9 mouse cellular contexts compared by ENCODE assay signal in the genomic region with DNA sequence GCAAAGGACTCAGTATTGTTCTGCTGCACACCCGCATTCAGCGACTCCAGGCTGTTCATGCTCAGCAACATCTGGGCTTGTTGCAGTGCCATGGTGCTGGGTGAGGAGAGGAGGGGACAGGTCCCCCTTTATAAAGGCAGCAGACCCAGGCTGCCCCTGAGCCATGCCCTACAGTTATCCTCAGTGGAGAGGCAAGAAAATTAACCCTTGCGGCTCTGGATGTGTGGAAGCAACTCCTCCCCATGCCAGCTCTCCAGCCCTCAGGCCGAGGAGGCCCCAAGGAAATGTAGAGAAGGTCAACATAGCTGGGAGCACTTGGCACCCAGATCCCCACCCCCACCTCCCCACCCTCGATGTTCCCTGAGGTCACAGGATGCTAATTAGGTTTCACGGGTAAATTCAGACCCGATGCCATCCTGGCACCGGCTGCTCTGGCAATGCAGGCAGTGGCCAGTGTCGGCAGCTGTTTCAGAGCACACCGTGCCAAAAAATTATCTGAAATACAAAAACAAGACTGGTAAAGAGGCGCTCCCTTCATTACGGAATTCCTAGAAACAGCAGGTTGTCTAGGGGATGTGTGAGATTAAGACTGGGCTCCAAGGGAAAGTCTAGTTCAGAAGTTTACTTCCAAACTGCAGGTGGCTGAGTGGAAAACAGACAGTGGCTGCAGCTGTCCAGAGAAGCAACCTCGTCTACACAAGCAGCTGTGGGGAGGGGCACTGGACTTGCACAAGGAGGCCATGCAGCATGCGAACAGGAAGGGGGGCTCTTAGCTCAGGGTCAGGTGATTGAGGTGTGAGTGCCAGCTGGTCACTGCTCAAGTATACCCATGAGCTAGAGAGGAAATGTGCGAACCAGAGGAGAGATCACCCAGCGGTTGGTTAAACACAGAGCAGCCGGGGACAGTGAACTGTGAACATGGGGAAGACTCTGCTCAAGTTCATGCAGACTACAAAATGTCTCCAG. TPM values are rescaled to one million over a fixed set of nuclear protein-coding genes. Genes with fewer than 3 reads are reported as not detected.
A peak's percentile ranks its signal among the peaks of the same experiment; 100 is the strongest.
DNase-seq lines count a peak whose midpoint lies in the region; ATAC-seq and TF ChIP-seq lines count a peak whose summit lies in the region.
"Had no signal": no experiment of that assay in that cellular context is flagged by ENCODE, and none has a peak within 500 bp of the region (broad histone marks: within the 10 kb centered on the region; RNA-seq: fewer than 3 reads in every experiment).

No protein-coding gene starts in this region.

- H3K27me3 ChIP-seq in forebrain, embryonic 12.5 days: no peaks in the 10 kb centered on the region
- no peaks in the 10 kb centered on the region for H3K27me3 ChIP-seq in forebrain, embryonic 10.5 days (ENCODE audit: poor library complexity, severe bottlenecking)
- no peaks in the 10 kb centered on the region for H3K27me3 ChIP-seq in liver, adult 2 months (ENCODE audit: control insufficient read depth, insufficient read depth, low read length)
- no peaks in the 10 kb centered on the region for H3K27me3 ChIP-seq in liver, embryonic 11.5 days (replicated peaks; ENCODE audit: control insufficient read depth, insufficient read depth, low read length)
- no peaks in the 10 kb centered on the region for H3K27me3 ChIP-seq in hindbrain, postnatal 0 days (ENCODE audit: insufficient read depth, low read length)
- no peaks in the 10 kb centered on the region for H3K27me3 ChIP-seq in midbrain, postnatal 0 days (ENCODE audit: insufficient read depth, low read length)

- H3K9me3 ChIP-seq in forebrain, embryonic 12.5 days: no peaks in the 10 kb centered on the region
- H3K9me3 ChIP-seq in forebrain, embryonic 10.5 days: no peaks in the 10 kb centered on the region; the same call in 1 of the 2 replicates
- H3K9me3 ChIP-seq in liver, embryonic 11.5 days (ENCODE audit: control insufficient read depth, low read length): no peaks in the 10 kb centered on the region
- no peaks in the 10 kb centered on the region for H3K9me3 ChIP-seq in hindbrain, postnatal 0 days (ENCODE audit: low read length)
- H3K9me3 ChIP-seq in midbrain, postnatal 0 days (ENCODE audit: low read length): no peaks in the 10 kb centered on the region

- TF ChIP-seq POLR2A in liver, adult 2 months (IDR thresholded peaks at IDR 0.05; ENCODE audit: extremely low read depth, insufficient read depth, low read length): no peak

- H3K4me3 ChIP-seq in forebrain, embryonic 12.5 days (replicated peaks): no peak overlapping the region
- H3K4me3 ChIP-seq in forebrain, embryonic 10.5 days: no peak overlapping the region
- no peak overlapping the region for H3K4me3 ChIP-seq in liver, adult 2 months (ENCODE audit: insufficient read depth, low read depth, low read length)
- H3K4me3 ChIP-seq in liver, embryonic 11.5 days (ENCODE audit: low read depth, low read length): no peak overlapping the region
- no peak overlapping the region for H3K4me3 ChIP-seq in hindbrain, postnatal 0 days (ENCODE audit: low read length)
- no peak overlapping the region for H3K4me3 ChIP-seq in midbrain, postnatal 0 days (ENCODE audit: low read depth, low read length)
- H3K4me3 ChIP-seq: erythroblast, embryonic 14.5 days had no signal

- H3K4me1 ChIP-seq in forebrain, embryonic 12.5 days: peaks cover 14% of the 10 kb centered on the region; the same call in 1 of the 2 replicates
- H3K4me1 ChIP-seq in forebrain, embryonic 10.5 days: no peaks in the 10 kb centered on the region
- H3K4me1 ChIP-seq in liver, adult 2 months (ENCODE audit: control insufficient read depth, insufficient read depth, low read length): peaks cover 47% of the 10 kb centered on the region
- H3K4me1 ChIP-seq in liver, embryonic 11.5 days (replicated peaks; ENCODE audit: control insufficient read depth, insufficient read depth, low read length): peaks cover 11% of the 10 kb centered on the region
- H3K4me1 ChIP-seq in hindbrain, postnatal 0 days (ENCODE audit: insufficient read depth, low read length): no peaks in the 10 kb centered on the region; the same call in 1 of the 2 replicates
- H3K4me1 ChIP-seq in midbrain, postnatal 0 days (ENCODE audit: insufficient read depth, low read length): no peaks in the 10 kb centered on the region

- TF ChIP-seq CTCF in liver, adult 2 months (IDR thresholded peaks at IDR 0.05; ENCODE audit: low read depth, low read length): no peak
- TF ChIP-seq CTCF in hindbrain, postnatal 0 days (IDR thresholded peaks at IDR 0.05; ENCODE audit: low read depth): no peak
- TF ChIP-seq CTCF in midbrain, postnatal 0 days (IDR thresholded peaks at IDR 0.05): no peak

- 88% methylated on average over 17 of the region's 17 CpGs for WGBS in forebrain, embryonic 12.5 days
- 92% methylated on average over 17 of the region's 17 CpGs for WGBS in forebrain, embryonic 10.5 days
- WGBS in liver, adult 2 months: 29% methylated on average over 17 of the region's 17 CpGs
- 89% methylated on average over 17 of the region's 17 CpGs for WGBS in liver, embryonic 11.5 days
- 46% methylated on average over 17 of the region's 17 CpGs for WGBS in hindbrain, postnatal 0 days
- WGBS in midbrain, postnatal 0 days: 70% methylated on average over 17 of the region's 17 CpGs

- H3K27ac ChIP-seq in forebrain, embryonic 12.5 days: peak overlapping the region; percentile 54; the same call in 1 of the 2 replicates
- H3K27ac ChIP-seq in forebrain, embryonic 10.5 days: no peak overlapping the region
- peak overlapping the region; percentile 85 for H3K27ac ChIP-seq in liver, adult 2 months (replicated peaks; ENCODE audit: insufficient read depth, low read depth, low read length)
- H3K27ac ChIP-seq in liver, embryonic 11.5 days (ENCODE audit: low read depth, low read length): no peak overlapping the region
- H3K27ac ChIP-seq in hindbrain, postnatal 0 days: peak overlapping the region; percentile 64
- H3K27ac ChIP-seq in midbrain, postnatal 0 days (ENCODE audit: low read depth, low read length): peak overlapping the region; percentile 51

- H3K79me2 ChIP-seq in liver, adult 2 months (ENCODE audit: control insufficient read depth, insufficient read depth, low read length): no peaks in the 10 kb centered on the region

- ATAC-seq in forebrain, embryonic 12.5 days (ENCODE audit: low FRiP score): no peak
- ATAC-seq in liver, embryonic 11.5 days (replicated peaks; ENCODE audit: low FRiP score): no peak
- ATAC-seq in hindbrain, postnatal 0 days: peak; percentile 72
- peak; percentile 38; the same call in 1 of the 2 replicates for ATAC-seq in midbrain, postnatal 0 days (ENCODE audit: low FRiP score)
- no peak for ATAC-seq in erythroblast, adult 5-6 weeks (replicated peaks; ENCODE audit: low FRiP score, poor library complexity, severe bottlenecking)

- no peak for DNase-seq in forebrain, embryonic 10.5 days (ENCODE audit: extremely low spot score, low spot score)
- no peak for DNase-seq in liver, adult 2 months (ENCODE audit: extremely low read depth, low read depth, low spot score)
- DNase-seq in liver, embryonic 11.5 days (ENCODE audit: low spot score): no peak
- DNase-seq in hindbrain, postnatal 0 days (ENCODE audit: low spot score): peak; percentile 66
- peak; percentile 57 for DNase-seq in midbrain, postnatal 0 days (ENCODE audit: low spot score)
- no peak for DNase-seq in thymus, postnatal 0 days (ENCODE audit: low spot score)

- no peak overlapping the region for H3K9ac ChIP-seq in forebrain, embryonic 12.5 days
- H3K9ac ChIP-seq in liver, adult 2 months (ENCODE audit: low read depth, low read length): peak overlapping the region; percentile 23
- H3K9ac ChIP-seq in liver, embryonic 11.5 days (ENCODE audit: low read depth, low read length): no peak overlapping the region
- H3K9ac ChIP-seq in hindbrain, postnatal 0 days (replicated peaks; ENCODE audit: low read length): no peak overlapping the region
- no peak overlapping the region for H3K9ac ChIP-seq in midbrain, postnatal 0 days (replicated peaks; ENCODE audit: low read length, poor library complexity, severe bottlenecking)

- peaks cover 93% of the 10 kb centered on the region for H3K36me3 ChIP-seq in forebrain, embryonic 12.5 days (replicated peaks)
- peaks cover 98% of the 10 kb centered on the region for H3K36me3 ChIP-seq in forebrain, embryonic 10.5 days (replicated peaks)
- H3K36me3 ChIP-seq in liver, adult 2 months (ENCODE audit: control insufficient read depth, insufficient read depth, low read length): peaks cover 12% of the 10 kb centered on the region
- H3K36me3 ChIP-seq in liver, embryonic 11.5 days (ENCODE audit: control insufficient read depth, insufficient read depth, low read length): peaks cover 59% of the 10 kb centered on the region
- peaks cover 48% of the 10 kb centered on the region for H3K36me3 ChIP-seq in hindbrain, postnatal 0 days (ENCODE audit: insufficient read depth, low read length)
- H3K36me3 ChIP-seq in midbrain, postnatal 0 days (ENCODE audit: insufficient read depth, low read length): peaks cover 65% of the 10 kb centered on the region

- H3K4me2 ChIP-seq in forebrain, embryonic 12.5 days: no peak overlapping the region
- no peak overlapping the region for H3K4me2 ChIP-seq in liver, embryonic 11.5 days
- no peak overlapping the region for H3K4me2 ChIP-seq in hindbrain, postnatal 0 days (ENCODE audit: low read depth, low read length)
- H3K4me2 ChIP-seq in midbrain, postnatal 0 days (ENCODE audit: low read depth, low read length, poor library complexity, severe bottlenecking): no peak overlapping the region

RNA-seq across cellular contexts. Expression of gene Camkk2, which starts 20.5 kb away (rescaled TPM):
- 34.5 and 35.1 TPM in 2 replicates for polyA plus RNA-seq in forebrain, embryonic 12.5 days (2016; fragmentation: Nextera tagmentation; extraction: Ambion mirVana)
- 22.6 and 24.1 TPM in 2 replicates for polyA plus RNA-seq in forebrain, embryonic 10.5 days (2016; fragmentation: Nextera tagmentation; extraction: Ambion mirVana)
- 6.3 and 8.3 TPM in 2 replicates for total RNA-seq in liver, adult 2 months (2014; rRNA removed)
- polyA plus RNA-seq in liver, adult 2 months (2012; rRNA removed): 16.4 and 17.7 TPM in 2 replicates
- polyA plus RNA-seq in liver, embryonic 11.5 days (2014; fragmentation: Nextera tagmentation; extraction: Ambion mirVana): 15.5 and 16.6 TPM in 2 replicates
- 82.0 and 112 TPM in 2 replicates for total RNA-seq in hindbrain, postnatal 0 days (2014; rRNA removed)
- polyA plus RNA-seq in hindbrain, postnatal 0 days (2015; fragmentation: Nextera tagmentation; extraction: Ambion mirVana): 61.8 and 65.3 TPM in 2 replicates
- total RNA-seq in midbrain, postnatal 0 days (2014; rRNA removed): 70.5 and 70.9 TPM in 2 replicates
- polyA plus RNA-seq in midbrain, postnatal 0 days (2015; fragmentation: Nextera tagmentation; extraction: Ambion mirVana): 66.8 and 67.5 TPM in 2 replicates
- 24.7 and 27.1 TPM in 2 replicates for polyA plus RNA-seq in thymus, postnatal 0 days (2015; fragmentation: Nextera tagmentation; extraction: Ambion mirVana)
- 10.9 and 24.0 TPM in 2 replicates for total RNA-seq in erythroblast, adult 5-6 weeks (2015; ENCODE audit: low replicate concordance)
- total RNA-seq in erythroblast, adult 5-6 weeks (2017; ENCODE audit: low replicate concordance): 12.8 and 21.6 TPM in 2 replicates

RNA-seq across cellular contexts. Expression of gene Anapc5, which starts 21.5 kb away (rescaled TPM):
- 563 and 568 TPM in 2 replicates for polyA plus RNA-seq in forebrain, embryonic 12.5 days (2016; fragmentation: Nextera tagmentation; extraction: Ambion mirVana)
- 510 and 525 TPM in 2 replicates for polyA plus RNA-seq in forebrain, embryonic 10.5 days (2016; fragmentation: Nextera tagmentation; extraction: Ambion mirVana)
- total RNA-seq in liver, adult 2 months (2014; rRNA removed): 93.9 and 99.0 TPM in 2 replicates
- polyA plus RNA-seq in liver, adult 2 months (2012; rRNA removed): 61.0 and 61.9 TPM in 2 replicates
- polyA plus RNA-seq in liver, embryonic 11.5 days (2014; fragmentation: Nextera tagmentation; extraction: Ambion mirVana): 392 and 418 TPM in 2 replicates
- total RNA-seq in hindbrain, postnatal 0 days (2014; rRNA removed): 446 and 449 TPM in 2 replicates
- 416 and 426 TPM in 2 replicates for polyA plus RNA-seq in hindbrain, postnatal 0 days (2015; fragmentation: Nextera tagmentation; extraction: Ambion mirVana)
- total RNA-seq in midbrain, postnatal 0 days (2014; rRNA removed): 463 and 516 TPM in 2 replicates
- 461 and 464 TPM in 2 replicates for polyA plus RNA-seq in midbrain, postnatal 0 days (2015; fragmentation: Nextera tagmentation; extraction: Ambion mirVana)
- 407 and 446 TPM in 2 replicates for polyA plus RNA-seq in thymus, postnatal 0 days (2015; fragmentation: Nextera tagmentation; extraction: Ambion mirVana)
- total RNA-seq in erythroblast, adult 5-6 weeks (2015; ENCODE audit: low replicate concordance): 76.7 and 89.7 TPM in 2 replicates
- total RNA-seq in erythroblast, adult 5-6 weeks (2017; ENCODE audit: low replicate concordance): 116 and 153 TPM in 2 replicates

RNA-seq across cellular contexts. Expression of gene Rnf34, which starts 50.2 kb away (rescaled TPM):
- 44.1 and 50.1 TPM in 2 replicates for polyA plus RNA-seq in forebrain, embryonic 12.5 days (2016; fragmentation: Nextera tagmentation; extraction: Ambion mirVana)
- polyA plus RNA-seq in forebrain, embryonic 10.5 days (2016; fragmentation: Nextera tagmentation; extraction: Ambion mirVana): 48.5 and 53.4 TPM in 2 replicates
- total RNA-seq in liver, adult 2 months (2014; rRNA removed): 4.1 and 5.3 TPM in 2 replicates
- polyA plus RNA-seq in liver, adult 2 months (2012; rRNA removed): 3.4 TPM in 2 replicates
- 24.6 and 26.5 TPM in 2 replicates for polyA plus RNA-seq in liver, embryonic 11.5 days (2014; fragmentation: Nextera tagmentation; extraction: Ambion mirVana)
- total RNA-seq in hindbrain, postnatal 0 days (2014; rRNA removed): 23.8 and 37.2 TPM in 2 replicates
- 43.0 and 46.2 TPM in 2 replicates for polyA plus RNA-seq in hindbrain, postnatal 0 days (2015; fragmentation: Nextera tagmentation; extraction: Ambion mirVana)
- 24.5 and 41.5 TPM in 2 replicates for total RNA-seq in midbrain, postnatal 0 days (2014; rRNA removed)
- polyA plus RNA-seq in midbrain, postnatal 0 days (2015; fragmentation: Nextera tagmentation; extraction: Ambion mirVana): 36.1 and 38.0 TPM in 2 replicates
- 35.8 and 37.9 TPM in 2 replicates for polyA plus RNA-seq in thymus, postnatal 0 days (2015; fragmentation: Nextera tagmentation; extraction: Ambion mirVana)
- total RNA-seq in erythroblast, adult 5-6 weeks (2015; ENCODE audit: low replicate concordance): 5.9 and 8.5 TPM in 2 replicates
- 4.8 and 6.3 TPM in 2 replicates for total RNA-seq in erythroblast, adult 5-6 weeks (2017; ENCODE audit: low replicate concordance)

Comparison
In these comparisons a context has a peak if more than half of its experiments do, and no peak if none do; other contexts are left out.
1. H3K27ac ChIP-seq: peak in forebrain, embryonic 12.5 days (single experiment), liver, adult 2 months (single experiment), hindbrain, postnatal 0 days (single experiment) and midbrain, postnatal 0 days (single experiment); none in forebrain, embryonic 10.5 days (single experiment) and liver, embryonic 11.5 days (single experiment).
2. ATAC-seq: peak in hindbrain, postnatal 0 days (single experiment) and midbrain, postnatal 0 days (single experiment); none in forebrain, embryonic 12.5 days (single experiment), liver, embryonic 11.5 days (single experiment) and erythroblast, adult 5-6 weeks (single experiment).
3. DNase-seq: peak in hindbrain, postnatal 0 days (single experiment) and midbrain, postnatal 0 days (single experiment); none in forebrain, embryonic 10.5 days (single experiment), liver, adult 2 months (single experiment), liver, embryonic 11.5 days (single experiment) and thymus, postnatal 0 days (single experiment).